ENCODE assay signal across 9 mouse cellular contexts in the genomic region with DNA sequence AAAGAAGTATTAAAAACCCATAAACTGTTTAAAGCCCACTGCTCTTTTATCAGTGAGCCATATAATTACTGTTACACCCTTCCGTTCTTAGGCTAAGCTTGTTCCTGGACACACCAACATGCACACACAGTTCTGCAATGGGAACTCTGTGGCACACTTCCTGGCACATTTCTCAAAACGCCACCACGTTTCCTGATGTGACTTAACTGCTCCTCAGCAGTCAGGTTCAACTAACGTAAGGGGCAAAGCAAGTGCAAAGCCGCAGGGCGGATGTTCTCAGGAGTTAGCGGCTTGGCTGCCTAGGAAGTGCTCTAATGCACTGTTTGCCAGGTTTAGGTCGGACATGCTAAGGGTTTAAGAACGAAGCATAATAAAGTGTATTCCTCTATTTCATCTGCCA. TPM values are rescaled to one million over a fixed set of nuclear protein-coding genes. Genes with fewer than 3 reads are reported as not detected.
A peak's percentile ranks its signal among the peaks of the same experiment; 100 is the strongest.
DNase-seq lines count a peak whose midpoint lies in the region; ATAC-seq and TF ChIP-seq lines count a peak whose summit lies in the region.
"Had no signal": no experiment of that assay in that cellular context is flagged by ENCODE, and none has a peak within 500 bp of the region (broad histone marks: within the 10 kb centered on the region; RNA-seq: fewer than 3 reads in every experiment).

No protein-coding gene starts in this region.

- peaks cover 18% of the 10 kb centered on the region for H3K4me1 ChIP-seq in bone marrow, adult 2 months (ENCODE audit: control insufficient read depth, insufficient read depth, low read length)
- 0 out of 2 replicates have a peak, but pooled peaks cover 2% of the 10 kb centered on the region for H3K4me1 ChIP-seq in midbrain, embryonic 16.5 days (ENCODE audit: control insufficient read depth, insufficient read depth, low read length)

- no peaks in the 10 kb centered on the region for H3K9me3 ChIP-seq in midbrain, embryonic 16.5 days (replicated peaks; ENCODE audit: control insufficient read depth, low read length, poor library complexity, severe bottlenecking)

- no peaks in the 10 kb centered on the region for H3K36me3 ChIP-seq in midbrain, embryonic 16.5 days (ENCODE audit: control insufficient read depth, insufficient read depth, low read length)

- DNase-seq in 416B (ENCODE audit: low read depth): peak; percentile 50
- DNase-seq in kidney, postnatal 14 days: peak; percentile 56
- DNase-seq in left cerebral cortex, adult 2 months (ENCODE audit: extremely low spot score in 1 of 2, low spot score in 2 of 2): no peak
- no peak for DNase-seq in layer of hippocampus, postnatal 36 days
- no peak for DNase-seq in frontal cortex, postnatal 36 days (ENCODE audit: low spot score in 2 of 2)

- H3K27ac ChIP-seq in bone marrow, adult 2 months (ENCODE audit: control insufficient read depth, insufficient read depth, low read depth, low read length, poor library complexity): peak overlapping the region; percentile 64
- H3K27ac ChIP-seq in left cerebral cortex, adult 2 months: no peak overlapping the region
- H3K27ac ChIP-seq in midbrain, embryonic 16.5 days (ENCODE audit: low read length): no peak overlapping the region

- peak overlapping the region; percentile 18 for H3K4me3 ChIP-seq in bone marrow, adult 2 months (replicated peaks; ENCODE audit: control insufficient read depth, low read depth, low read length)
- H3K4me3 ChIP-seq in left cerebral cortex, adult 2 months: no peak overlapping the region
- H3K4me3 ChIP-seq in midbrain, embryonic 16.5 days (ENCODE audit: low read depth, low read length): no peak overlapping the region

- H3K27me3 ChIP-seq in midbrain, embryonic 16.5 days (ENCODE audit: control insufficient read depth, insufficient read depth, low read depth, low read length): no peaks in the 10 kb centered on the region
- H3K27me3 ChIP-seq: Patski had no signal

- intact Hi-C loops in left cerebral cortex, adult 2 months (cut with DNase I): no loop called here

- WGBS in bone marrow, adult 2 months: 4% methylated on average over 9 of the region's 9 CpGs
- 87% methylated on average over 9 of the region's 9 CpGs for WGBS in midbrain, embryonic 16.5 days

- ATAC-seq in megakaryocyte, adult 5-6 weeks (ENCODE audit: poor library complexity, severe bottlenecking): peak; percentile 66
- ATAC-seq in midbrain, embryonic 16.5 days: no peak
- ATAC-seq: Patski had no signal

- no peak overlapping the region for H3K9ac ChIP-seq in midbrain, embryonic 16.5 days (ENCODE audit: low read depth, low read length)

- TF ChIP-seq POLR2A in bone marrow, adult 2 months (IDR thresholded peaks at IDR 0.05; ENCODE audit: borderline replicate concordance, control insufficient read depth, low read depth, low read length): no peak

- H3K4me2 ChIP-seq in midbrain, embryonic 16.5 days (ENCODE audit: low read length): no peak overlapping the region

- no peak for TF ChIP-seq CTCF in bone marrow, adult 2 months (IDR thresholded peaks at IDR 0.05; ENCODE audit: control insufficient read depth, insufficient read depth, low read length)
- no peak for TF ChIP-seq CTCF in left cerebral cortex, adult 2 months (IDR thresholded peaks at IDR 0.05)

RNA-seq across cellular contexts. Expression of a gene that starts 17.0 kb away (rescaled TPM):
- 87.3 and 99.9 TPM in 2 replicates for polyA plus RNA-seq in bone marrow, adult 2 months (2011; ENCODE audit: insufficient read depth, insufficient read length, low replicate concordance, missing spikeins)
- 24.1 and 29.6 TPM in 2 replicates for total RNA-seq in megakaryocyte, adult 5-6 weeks (2015)
- total RNA-seq in megakaryocyte, adult 5-6 weeks (2017): 22.2 and 32.9 TPM in 2 replicates
- total RNA-seq in left cerebral cortex, adult 2 months (2021): 100 to 1,000 TPM; 134 to 136 TPM
- 17.3 and 17.6 TPM in 2 replicates for polyA plus RNA-seq in midbrain, embryonic 16.5 days (2015; fragmentation: Nextera tagmentation; extraction: Ambion mirVana)
- total RNA-seq in layer of hippocampus, postnatal 36 days (2021): 100 to 1,000 TPM; 167 to 173 TPM

RNA-seq across cellular contexts. Expression of a gene that starts 17.1 kb away (rescaled TPM):
- polyA plus RNA-seq in bone marrow, adult 2 months (2011; ENCODE audit: insufficient read depth, insufficient read length, low replicate concordance, missing spikeins): 36.5 and 64.4 TPM in 2 replicates
- total RNA-seq in megakaryocyte, adult 5-6 weeks (2015): 18.5 and 19.1 TPM in 2 replicates
- 8.3 and 8.6 TPM in 2 replicates for total RNA-seq in megakaryocyte, adult 5-6 weeks (2017)
- 10 to 100 TPM; 59.3 to 59.6 TPM for total RNA-seq in left cerebral cortex, adult 2 months (2021)
- 112 and 124 TPM in 2 replicates for polyA plus RNA-seq in midbrain, embryonic 16.5 days (2015; fragmentation: Nextera tagmentation; extraction: Ambion mirVana)
- 10 to 100 TPM; 39.3 to 41.1 TPM for total RNA-seq in layer of hippocampus, postnatal 36 days (2021)

Comparison
In these comparisons a context has a peak if more than half of its experiments do, and no peak if none do; other contexts are left out.
1. DNase-seq: peak in 416B (single experiment) and kidney, postnatal 14 days (single experiment); none in left cerebral cortex, adult 2 months (0 of 2), layer of hippocampus, postnatal 36 days (0 of 2) and frontal cortex, postnatal 36 days (0 of 2).